Mouse (Mus musculus): ENCODE measurements at regions not wholly inside any gene's neighbourhood (a gene's known extent, or its start where the extent isn't known, plus 50 kb on each side); places are given as distances from the start of the nearest gene placed in this dataset.

GRCm38 (mm10) chr8:34725546-34725945 is 614.0 kb upstream of the Gm10131 start:
- no peak for TF ChIP-seq POLR2A (IDR thresholded peaks at IDR 0.05; ENCODE audit: low read depth, low read length)
- TF ChIP-seq CTCF (conservative IDR thresholded peaks at IDR 0.05; ENCODE audit: insufficient read depth, insufficient read length, low read depth, low read length): no peak
